Mouse (Mus musculus): ENCODE results near the gene Col18a1.

DNA sequence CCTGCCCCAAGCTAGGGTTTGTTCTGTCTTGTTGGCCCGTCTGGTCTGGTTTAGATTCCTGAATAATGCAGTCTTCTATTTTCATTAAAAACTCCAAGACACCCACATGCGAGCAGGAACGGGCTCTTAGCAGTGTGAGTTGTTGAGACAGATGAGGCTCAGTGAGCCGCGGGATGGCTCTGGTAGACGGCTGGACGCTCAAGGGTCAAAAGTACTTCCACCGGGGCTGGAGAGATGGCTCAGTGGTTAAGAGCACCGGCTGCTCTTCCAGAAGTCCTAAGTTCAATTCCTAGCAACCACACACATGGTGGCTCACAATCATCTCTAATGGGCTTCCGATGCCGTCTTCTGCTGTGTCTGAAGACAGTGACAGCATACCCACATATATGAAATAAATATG lies 46.9 kb downstream of the Col18a1 start:
- TF ChIP-seq CTCF (conservative IDR thresholded peaks at IDR 0.05; ENCODE audit: low read length) (no peak), NANOG (IDR thresholded peaks at IDR 0.05; ENCODE audit: borderline replicate concordance, low read length) (no peak)

Measured in E14TG2a.4 (cell line).